Mouse (Mus musculus) retina, embryonic 14.5 days (tissue): ENCODE measurements around the gene Prune2.
"Not testable (repeated sequence)": the region's sequence is repeated elsewhere in the genome, so short reads cannot be mapped to it uniquely, and the experiment has no call there.

ENCODE experiments used
- DNase-seq: peaks from one replicate; pipeline ENCODE4 v3.0.0-alpha.2; 2015; ENCODE audit warnings: low spot score

The Prune2 gene

GRCm38 (mm10) chr19:17130544-17130943, 174.6 kb downstream of the Prune2 start:
- DNase-seq, result no peak

- peak; percentile 74 for DNase-seq
These were observed 181.0 kb downstream of the Prune2 start for GRCm38 (mm10) chr19:17136677-17137460.

- no peak for DNase-seq
These were observed 181.7 kb downstream of the Prune2 start for GRCm38 (mm10) chr19:17137656-17138055.

GRCm38 (mm10) chr19:17138144-17138915, 182.4 kb downstream of the Prune2 start:
- no peak for DNase-seq

GRCm38 (mm10) chr19:17140016-17140914, 184.3 kb downstream of the Prune2 start:
- no peak for DNase-seq

- DNase-seq, result no peak
These were observed 187.3 kb downstream of the Prune2 start for GRCm38 (mm10) chr19:17143245-17143644.

- DNase-seq, result no peak
These were observed 188.3 kb downstream of the Prune2 start for GRCm38 (mm10) chr19:17144205-17144604.

GRCm38 (mm10) chr19:17150064-17150463, 194.1 kb downstream of the Prune2 start:
- DNase-seq, result no peak

GRCm38 (mm10) chr19:17151781-17152180, 195.9 kb downstream of the Prune2 start:
- no peak for DNase-seq

- DNase-seq, result no peak
These were observed 196.5 kb downstream of the Prune2 start for GRCm38 (mm10) chr19:17152461-17152860.

GRCm38 (mm10) chr19:17153911-17154639, 198.2 kb downstream of the Prune2 start:
- DNase-seq, result no peak

- DNase-seq, result no peak
These were observed 199.3 kb downstream of the Prune2 start for GRCm38 (mm10) chr19:17155216-17155615.

- DNase-seq, result no peak
These were observed 203.8 kb downstream of the Prune2 start for GRCm38 (mm10) chr19:17159676-17160075.

- DNase-seq, result peak; percentile 30
These were observed 204.3 kb downstream of the Prune2 start for GRCm38 (mm10) chr19:17160231-17160630.

GRCm38 (mm10) chr19:17163511-17163953, 207.6 kb downstream of the Prune2 start:
- peak; percentile 71 for DNase-seq

- DNase-seq, result no peak
These were observed 210.4 kb downstream of the Prune2 start for GRCm38 (mm10) chr19:17166288-17166687.

- no peak for DNase-seq
These were observed 212.3 kb downstream of the Prune2 start for GRCm38 (mm10) chr19:17168186-17168585.

- no peak for DNase-seq
These were observed 213.8 kb downstream of the Prune2 start for GRCm38 (mm10) chr19:17169746-17170145.

- not testable (repeated sequence) for DNase-seq
These were observed 218.6 kb downstream of the Prune2 start for GRCm38 (mm10) chr19:17174501-17174900.

- no peak for DNase-seq
These were observed 224.6 kb downstream of the Prune2 start for GRCm38 (mm10) chr19:17180506-17180905.

GRCm38 (mm10) chr19:17194730-17195129, 238.8 kb downstream of the Prune2 start:
- no peak for DNase-seq
